Mouse (Mus musculus) olfactory bulb, adult 2 months (tissue): ENCODE measurements around the gene Ccin. TPM values are rescaled to one million over a fixed set of nuclear protein-coding genes. Genes with fewer than 3 reads are reported as not detected.

Source experiments
- H3K27ac ChIP-seq: fragments of 200-500 bp; 2 replicates; pipeline ENCODE4 v1.5.1; 2012; ENCODE audit warnings: low read depth, low read length; ENCODE audit not compliant: insufficient read depth
- H3K4me1 ChIP-seq: fragments of 200-500 bp; 2 replicates; pipeline ENCODE4 v1.6.1; 2012; ENCODE audit warnings: low read length; ENCODE audit not compliant: control insufficient read depth, insufficient read depth
- H3K4me3 ChIP-seq: fragments of 200-500 bp; 2 replicates; pipeline ENCODE4 v1.5.1; 2012; ENCODE audit warnings: mild to moderate bottlenecking, low read depth, low read length, moderate library complexity; ENCODE audit not compliant: insufficient read depth
- CTCF ChIP-seq: fragments of 200-500 bp; IDR thresholded peaks from 2 replicates; pipeline ENCODE4 v1.5.1; 2012; ENCODE audit warnings: low read depth, mild to moderate bottlenecking, low read length, moderate library complexity; ENCODE audit not compliant: insufficient read depth
- POLR2A ChIP-seq: fragments of 200-500 bp; IDR thresholded peaks from 2 replicates; pipeline ENCODE4 v1.6.1; 2012; ENCODE audit warnings: mild to moderate bottlenecking, low read depth, low read length, moderate library complexity; ENCODE audit not compliant: insufficient read depth
- WGBS: fragments of 180-500 bp; shearing (Covaris S2); methylation state at CpG from one replicate; pipeline ENCODE4 v1.1.7; 2018; 5-methylcytosine and 5-hydroxymethylcytosine counted together
- polyA plus RNA-seq: library from polyadenylated mRNA; stranded (reverse); fragments of >200 nt; gene quantifications from 2 replicates; pipeline ENCODE4 v1.2.4, GENCODE M21; 2012; ENCODE audit warnings: low replicate concordance; ENCODE audit not compliant: missing spikeins, insufficient read depth, insufficient read length

Gene Ccin
- not detected in 2 replicates for polyA plus RNA-seq

- no peak for TF ChIP-seq CTCF
- TF ChIP-seq POLR2A = no peak
- WGBS = 76% methylated on average over 11 of the region's 11 CpGs
- peak within 1 kb of the TSS; percentile 43 for H3K4me3 ChIP-seq
- H3K4me1 ChIP-seq = peaks cover 9% of the 10 kb centered on the region
- no peak within 1 kb of the TSS for H3K27ac ChIP-seq
These were observed at the start of gene Ccin for GRCm38 (mm10) chr4:43983181-43983580. Gene Ccin, plus strand, starts transcription at chr4:43983483.

GRCm38 (mm10) chr4:43936186-43936585 is 47.1 kb upstream of the Ccin start:
- no peaks in the 10 kb centered on the region for H3K4me1 ChIP-seq
- H3K4me3 ChIP-seq = no peak overlapping the region
- WGBS = 92% methylated on average over 4 of the region's 4 CpGs
- TF ChIP-seq CTCF (no peak), POLR2A (no peak)
- H3K27ac ChIP-seq = no peak overlapping the region

- Histone ChIP-seq H3K27ac (no peak overlapping the region), H3K4me3 (no peak overlapping the region), H3K4me1 (no peaks in the 10 kb centered on the region)
- TF ChIP-seq POLR2A (no peak), CTCF (no peak)
- 81% methylated on average over 14 of the region's 14 CpGs for WGBS
These were observed 46.3 kb upstream of the Ccin start for GRCm38 (mm10) chr4:43936749-43937674.

- H3K27ac ChIP-seq = no peak overlapping the region
- TF ChIP-seq POLR2A (no peak), CTCF (no peak)
- no peaks in the 10 kb centered on the region for H3K4me1 ChIP-seq
- 91% methylated on average over 5 of the region's 5 CpGs for WGBS
- H3K4me3 ChIP-seq = no peak overlapping the region
These were observed 42.0 kb upstream of the Ccin start for GRCm38 (mm10) chr4:43941315-43941714.

GRCm38 (mm10) chr4:43942421-43942820 is 40.9 kb upstream of the Ccin start:
- TF ChIP-seq POLR2A (no peak), CTCF (no peak)
- WGBS = 91% methylated on average over 8 of the region's 8 CpGs
- H3K4me1 ChIP-seq = no peaks in the 10 kb centered on the region
- H3K4me3 ChIP-seq = no peak overlapping the region
- H3K27ac ChIP-seq = no peak overlapping the region

GRCm38 (mm10) chr4:43947571-43947970 is 35.7 kb upstream of the Ccin start:
- Histone ChIP-seq H3K4me3 (no peak overlapping the region), H3K27ac (no peak overlapping the region), H3K4me1 (no peaks in the 10 kb centered on the region)
- TF ChIP-seq POLR2A (no peak), CTCF (no peak)
- WGBS = 82% methylated on average over 2 of the region's 2 CpGs

GRCm38 (mm10) chr4:43957292-43957845 is 25.9 kb upstream of the Ccin start, which contains the start of gene Glipr2:
Gene Glipr2, plus strand, starts transcription at chr4:43957401.
- peaks cover 15% of the 10 kb centered on the region for H3K4me1 ChIP-seq
- TF ChIP-seq CTCF (peak; percentile 60; the same call in 1 of the 2 replicates), POLR2A (no peak)
- WGBS = under 1% methylated on average over 45 of the region's 45 CpGs
- no peak within 1 kb of the TSS for H3K27ac ChIP-seq
- peak within 1 kb of the TSS; percentile 57 for H3K4me3 ChIP-seq

GRCm38 (mm10) chr4:43957846-43958461 is 25.3 kb upstream of the Ccin start:
- under 1% methylated on average over 26 of the region's 26 CpGs for WGBS
- Histone ChIP-seq H3K27ac (no peak overlapping the region), H3K4me3 (peak overlapping the region; percentile 57), H3K4me1 (peaks cover 15% of the 10 kb centered on the region)
- TF ChIP-seq CTCF (no peak), POLR2A (no peak)

- 82% methylated on average over 9 of the region's 9 CpGs for WGBS
- Histone ChIP-seq H3K27ac (no peak overlapping the region), H3K4me1 (peaks cover 18% of the 10 kb centered on the region), H3K4me3 (no peak overlapping the region)
- TF ChIP-seq CTCF (no peak), POLR2A (no peak)
These were observed 23.6 kb upstream of the Ccin start for GRCm38 (mm10) chr4:43959523-43960179.
